Mouse (Mus musculus) forebrain, embryonic 11.5 days (tissue): ENCODE results near the gene Map6. TPM values are rescaled to one million over a fixed set of nuclear protein-coding genes. Genes with fewer than 3 reads are reported as not detected.

Experiments
- ATAC-seq: fragments of 200-750 bp; cut with Nextera tagmentation; replicated peaks from 2 replicates; pipeline ENCODE4 v1.8.0; 2017; ENCODE audit warnings: moderate TSS enrichment; ENCODE audit not compliant: low FRiP score
- DNase-seq: peaks from one replicate; pipeline ENCODE4 v3.0.0-alpha.2; 2017; ENCODE audit warnings: low spot score
- H3K27ac ChIP-seq: fragments of 300-500 bp; sonication (generic); 2 replicates; pipeline ENCODE4 v1.5.1; 2014; ENCODE audit warnings: low read depth, low read length
- H3K27me3 ChIP-seq: fragments of 300-500 bp; sonication (generic); 2 replicates; pipeline ENCODE4 v1.6.1; 2014; ENCODE audit warnings: mild to moderate bottlenecking, low read length, mixed read lengths; ENCODE audit not compliant: control insufficient read depth, insufficient read depth
- H3K36me3 ChIP-seq: fragments of 300-500 bp; sonication (generic); 2 replicates; pipeline ENCODE4 v1.6.1; 2014; ENCODE audit warnings: mild to moderate bottlenecking, low read length, moderate library complexity, mixed read lengths; ENCODE audit not compliant: control insufficient read depth, insufficient read depth
- H3K4me1 ChIP-seq: fragments of 300-500 bp; sonication (generic); replicated peaks from 2 replicates; pipeline ENCODE4 v1.6.1; 2014; ENCODE audit warnings: low read length, mixed read lengths; ENCODE audit not compliant: control insufficient read depth, insufficient read depth
- H3K4me2 ChIP-seq: fragments of 300-500 bp; sonication (generic); 2 replicates; pipeline ENCODE4 v1.6.1; 2014; ENCODE audit warnings: low read depth, mild to moderate bottlenecking, low read length, moderate library complexity, mixed read lengths; ENCODE audit not compliant: severe bottlenecking
- H3K4me3 ChIP-seq: fragments of 300-500 bp; sonication (generic); 2 replicates; pipeline ENCODE4 v1.5.1; 2014; ENCODE audit warnings: low read depth, low read length
- H3K9ac ChIP-seq: fragments of 300-500 bp; sonication (generic); 2 replicates; pipeline ENCODE4 v1.6.1; 2014; ENCODE audit warnings: low read length
- H3K9me3 ChIP-seq: fragments of 300-500 bp; sonication (generic); 2 replicates; pipeline ENCODE4 v1.6.1; 2016; ENCODE audit warnings: low read length, mixed read lengths; ENCODE audit not compliant: control insufficient read depth
- WGBS: fragments of 180-500 bp; shearing (Covaris S2); extraction: QIAGEN DNeasy Blood & Tissue Kit; methylation state at CpG from one replicate; pipeline ENCODE4 v1.1.7; 2014; 5-methylcytosine and 5-hydroxymethylcytosine counted together
- polyA plus RNA-seq: library from polyadenylated mRNA; unstranded; fragments of >200 nt; fragmentation: Nextera tagmentation; extraction: Ambion mirVana; gene quantifications from 2 replicates; pipeline ENCODE4 v1.2.1, GENCODE M21; 2014

Gene Map6
- polyA plus RNA-seq, 1 experiment from 2014 or later, result 36.2 TPM

DNA sequence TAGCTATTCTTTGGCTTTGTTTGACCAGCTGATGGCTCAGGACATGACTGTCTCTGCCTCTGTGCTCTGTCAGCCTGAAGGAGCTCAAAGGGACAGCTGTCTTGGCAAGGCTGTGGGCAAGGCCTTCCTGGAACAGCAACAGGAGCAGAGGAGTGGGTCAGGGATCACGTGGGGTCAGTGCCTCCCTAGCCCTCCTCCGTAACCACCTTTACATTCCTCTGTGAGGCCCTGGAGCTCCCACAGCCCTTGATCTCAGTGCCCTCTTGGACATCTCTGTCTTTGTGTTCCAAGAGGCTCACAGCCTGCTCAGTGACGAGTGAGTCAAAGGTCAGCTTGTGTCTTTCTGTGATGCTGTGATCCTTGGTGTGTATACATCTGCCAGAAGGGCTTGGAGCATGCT is 39.4 kb downstream of the Map6 start:
- H3K27me3 ChIP-seq, result no peaks in the 10 kb centered on the region
- H3K4me2 ChIP-seq, result no peak overlapping the region
- no peak for ATAC-seq
- H3K4me1 ChIP-seq, result peaks cover 17% of the 10 kb centered on the region; the same call in 1 of the 2 replicates
- H3K9me3 ChIP-seq, result no peaks in the 10 kb centered on the region
- no peak overlapping the region for H3K9ac ChIP-seq
- H3K4me3 ChIP-seq, result no peak overlapping the region
- no peak for DNase-seq
- WGBS, result 23% methylated on average over 3 of the region's 3 CpGs
- H3K27ac ChIP-seq, result no peak overlapping the region
- H3K36me3 ChIP-seq, result no peaks in the 10 kb centered on the region

DNA sequence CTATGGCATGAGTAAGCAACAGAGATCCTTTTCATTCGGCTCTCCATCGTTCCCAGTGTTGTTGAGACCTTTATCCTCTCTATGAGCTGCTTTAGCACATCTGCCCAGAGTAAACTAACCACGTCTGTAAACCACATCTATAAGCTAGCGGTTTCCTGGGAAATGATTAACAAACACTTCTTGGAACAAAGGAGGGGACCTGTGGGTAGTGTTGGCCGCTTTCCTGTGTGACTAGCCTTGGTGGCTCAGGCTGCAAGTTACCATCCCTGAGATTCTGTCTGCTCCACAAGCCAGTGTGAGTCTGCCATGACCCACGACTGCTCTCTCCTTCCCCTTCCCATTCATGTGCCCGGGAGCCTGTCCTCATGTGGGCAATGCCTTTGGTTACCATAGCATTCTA is 44.2 kb downstream of the Map6 start:
- peaks cover 24% of the 10 kb centered on the region for H3K4me1 ChIP-seq
- H3K9me3 ChIP-seq, result no peaks in the 10 kb centered on the region
- no peak overlapping the region for H3K9ac ChIP-seq
- no peak overlapping the region for H3K4me3 ChIP-seq
- H3K27me3 ChIP-seq, result no peaks in the 10 kb centered on the region
- WGBS, result 58% methylated on average over 7 of the region's 7 CpGs
- 0 out of 2 replicates have a peak overlapping the region, but pooled peaks have one; percentile 50 for H3K27ac ChIP-seq
- ATAC-seq, result no peak
- H3K4me2 ChIP-seq, result no peak overlapping the region
- no peaks in the 10 kb centered on the region; the same call in 1 of the 2 replicates for H3K36me3 ChIP-seq
- DNase-seq, result no peak

DNA sequence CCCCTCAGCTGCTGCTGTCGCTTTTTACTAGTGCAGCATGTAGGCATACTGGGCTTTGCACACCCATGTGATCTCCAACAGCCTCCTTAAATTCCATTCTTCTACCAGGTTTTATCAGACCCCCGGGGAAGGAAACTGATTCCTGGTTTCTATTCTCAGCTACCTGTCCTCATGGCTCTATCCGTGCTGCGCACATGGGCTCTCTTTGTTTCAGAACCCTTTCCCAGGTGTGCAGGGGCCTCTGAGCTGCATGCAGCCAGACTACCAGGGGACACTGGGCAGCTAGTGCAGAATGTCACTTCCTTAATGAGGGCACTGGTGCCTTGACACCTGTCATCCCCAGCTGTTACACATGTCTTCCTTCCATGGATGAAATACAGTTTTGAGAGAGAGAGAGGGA is 44.8 kb downstream of the Map6 start:
- Histone ChIP-seq H3K27me3 (no peaks in the 10 kb centered on the region), H3K36me3 (no peaks in the 10 kb centered on the region; the same call in 1 of the 2 replicates), H3K4me3 (no peak overlapping the region), H3K4me2 (no peak overlapping the region), H3K4me1 (peaks cover 20% of the 10 kb centered on the region), H3K27ac (peak overlapping the region; percentile 84), H3K9me3 (no peaks in the 10 kb centered on the region), H3K9ac (peak overlapping the region; percentile 23; the same call in 1 of the 2 replicates)
- no peak for DNase-seq
- WGBS, result 60% methylated on average over 4 of the region's 4 CpGs
- peak; percentile 45 for ATAC-seq

GRCm38 (mm10) chr7:99312671-99313143 is 45.5 kb downstream of the Map6 start:
- H3K9ac ChIP-seq, result 0 out of 2 replicates have a peak overlapping the region, but pooled peaks have one; percentile 21
- WGBS, result 20% methylated on average over 8 of the region's 8 CpGs
- H3K4me3 ChIP-seq, result no peak overlapping the region
- peaks cover 20% of the 10 kb centered on the region for H3K4me1 ChIP-seq
- no peak for DNase-seq
- H3K27ac ChIP-seq, result peak overlapping the region; percentile 84
- H3K4me2 ChIP-seq, result no peak overlapping the region
- ATAC-seq, result peak; percentile 88
- H3K27me3 ChIP-seq, result no peaks in the 10 kb centered on the region
- no peaks in the 10 kb centered on the region; the same call in 1 of the 2 replicates for H3K36me3 ChIP-seq
- H3K9me3 ChIP-seq, result no peaks in the 10 kb centered on the region

DNA sequence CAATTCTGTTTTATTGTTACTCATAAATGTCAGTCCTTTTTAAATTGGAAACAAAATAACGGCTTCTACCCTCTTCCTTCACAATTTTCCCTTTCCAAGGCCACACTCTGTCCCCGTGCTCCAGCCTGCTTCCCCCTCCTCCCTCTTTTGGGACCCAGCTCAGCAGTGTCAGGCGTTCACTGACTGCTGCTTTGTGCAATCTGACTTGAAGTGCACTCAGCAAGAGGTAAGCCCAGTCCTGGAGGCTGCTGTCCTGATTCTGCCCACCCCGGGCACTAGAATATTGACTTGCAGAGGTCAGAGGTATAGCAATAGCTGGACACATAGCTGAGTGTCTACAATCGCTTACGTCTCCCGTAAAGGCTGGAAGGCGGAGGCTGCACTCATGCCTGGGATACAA is 46.0 kb downstream of the Map6 start:
- ATAC-seq, result no peak
- DNase-seq, result no peak
- Histone ChIP-seq H3K4me3 (no peak overlapping the region), H3K27me3 (no peaks in the 10 kb centered on the region), H3K9ac (0 out of 2 replicates have a peak overlapping the region, but pooled peaks have one; percentile 21), H3K27ac (peak overlapping the region; percentile 84; the same call in 1 of the 2 replicates), H3K4me1 (peaks cover 20% of the 10 kb centered on the region), H3K9me3 (no peaks in the 10 kb centered on the region), H3K4me2 (no peak overlapping the region), H3K36me3 (no peaks in the 10 kb centered on the region; the same call in 1 of the 2 replicates)
- 58% methylated on average over 8 of the region's 8 CpGs for WGBS

DNA sequence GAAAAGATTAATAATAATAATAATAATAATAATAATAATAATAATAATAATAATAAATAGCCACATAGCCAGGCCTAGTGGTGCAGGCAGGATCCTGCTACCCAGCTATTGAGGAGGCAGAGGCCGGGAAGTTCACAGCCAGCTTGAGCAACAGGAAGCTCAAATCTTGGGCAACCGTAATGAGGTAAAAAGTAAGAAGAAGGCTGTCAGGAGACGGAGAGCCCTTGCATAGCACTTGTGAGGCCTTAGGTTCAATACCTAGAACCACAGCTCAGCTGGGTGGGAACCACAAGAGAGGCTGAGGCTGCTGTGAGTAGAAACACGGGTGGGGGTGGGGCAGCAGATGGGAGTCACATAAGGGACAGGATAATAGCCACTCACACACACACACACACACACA is 47.3 kb downstream of the Map6 start:
- Histone ChIP-seq H3K4me2 (no peak overlapping the region), H3K9ac (no peak overlapping the region), H3K9me3 (no peaks in the 10 kb centered on the region), H3K4me1 (peaks cover 20% of the 10 kb centered on the region), H3K27ac (no peak overlapping the region), H3K36me3 (no peaks in the 10 kb centered on the region; the same call in 1 of the 2 replicates), H3K27me3 (no peaks in the 10 kb centered on the region), H3K4me3 (no peak overlapping the region)
- WGBS, result 89% methylated on average over 4 of the region's 4 CpGs
- DNase-seq (no peak), ATAC-seq (no peak)

DNA sequence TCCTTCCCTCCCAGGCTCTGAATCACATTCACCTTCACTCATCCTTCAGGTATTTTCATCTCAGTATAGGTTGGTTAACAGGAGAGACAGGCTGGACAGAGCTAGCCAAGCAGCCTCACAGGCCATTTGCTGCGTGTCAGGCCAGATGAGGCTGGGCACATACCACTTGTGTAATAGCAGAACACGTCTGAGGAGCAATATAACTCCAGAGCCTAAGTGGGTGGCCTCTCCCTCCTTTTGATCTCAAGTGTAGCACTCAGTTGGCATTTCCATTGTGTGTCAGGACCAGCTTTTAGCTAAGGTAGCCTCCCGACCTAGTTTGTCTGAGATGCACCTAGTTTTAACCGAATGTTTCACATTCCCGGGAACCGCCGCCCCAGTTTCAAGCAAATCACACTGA is 49.0 kb downstream of the Map6 start:
- DNase-seq, result no peak
- Histone ChIP-seq H3K4me2 (no peak overlapping the region), H3K9me3 (no peaks in the 10 kb centered on the region), H3K9ac (no peak overlapping the region), H3K27me3 (no peaks in the 10 kb centered on the region), H3K4me1 (peaks cover 24% of the 10 kb centered on the region), H3K27ac (no peak overlapping the region), H3K4me3 (no peak overlapping the region), H3K36me3 (no peaks in the 10 kb centered on the region; the same call in 1 of the 2 replicates)
- 81% methylated on average over 7 of the region's 7 CpGs for WGBS
- ATAC-seq, result no peak

- no peak overlapping the region for H3K9ac ChIP-seq
These were observed 50.2 kb downstream of the Map6 start for GRCm38 (mm10) chr7:99317475-99317874.

DNA sequence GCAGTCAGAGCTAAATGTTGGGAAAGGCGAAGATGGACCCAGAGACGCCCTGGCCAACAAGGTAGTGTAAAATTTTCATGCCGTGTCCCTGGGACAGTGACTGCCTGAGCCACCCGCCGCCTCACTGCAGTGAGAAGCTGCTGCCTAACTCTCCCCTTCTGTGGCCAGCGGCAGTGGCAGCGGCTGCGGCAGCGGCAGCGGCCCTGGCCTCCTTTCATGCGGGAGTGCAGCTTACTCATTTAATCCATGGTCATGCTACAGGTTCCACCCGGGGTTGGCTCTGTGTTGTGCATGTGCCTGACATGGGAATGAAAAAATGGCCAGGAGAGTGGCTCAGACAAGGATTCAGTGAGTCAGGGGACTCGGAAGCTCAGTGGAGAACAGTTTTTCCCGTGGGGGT is 53.3 kb downstream of the Map6 start:
- H3K9ac ChIP-seq, result no peak overlapping the region
- ATAC-seq (no peak), DNase-seq (no peak)
- H3K27ac ChIP-seq, result no peak overlapping the region
- H3K27me3 ChIP-seq, result no peaks in the 10 kb centered on the region
- 49% methylated on average over 14 of the region's 14 CpGs for WGBS
- no peaks in the 10 kb centered on the region; the same call in 1 of the 2 replicates for H3K36me3 ChIP-seq
- no peak overlapping the region for H3K4me3 ChIP-seq
- H3K9me3 ChIP-seq, result no peaks in the 10 kb centered on the region
- H3K4me2 ChIP-seq, result no peak overlapping the region
- peaks cover 4% of the 10 kb centered on the region; the same call in 1 of the 2 replicates for H3K4me1 ChIP-seq

More at GRCm38 (mm10) chr7:99317475-99317874, 50.2 kb downstream of the Map6 start:
- ATAC-seq (no peak), DNase-seq (no peak)
- H3K27me3 ChIP-seq, result no peaks in the 10 kb centered on the region
- H3K9me3 ChIP-seq, result no peaks in the 10 kb centered on the region
- WGBS, result 69% methylated on average over 7 of the region's 7 CpGs
- H3K4me2 ChIP-seq, result no peak overlapping the region
- no peak overlapping the region for H3K4me3 ChIP-seq
- H3K27ac ChIP-seq, result no peak overlapping the region
- peaks cover 14% of the 10 kb centered on the region for H3K4me1 ChIP-seq
- no peaks in the 10 kb centered on the region; the same call in 1 of the 2 replicates for H3K36me3 ChIP-seq
